Mouse (Mus musculus) cerebellum, postnatal 14 days (tissue): ENCODE results near the gene Lrrc36.

Experiments
- DNase-seq, 2 experiments: peaks; one replicate each; pipeline ENCODE4 v3.0.0; 2021; ENCODE audit warnings: mixed read lengths in 2 of 2

Gene Lrrc36

GRCm38 (mm10) chr8:105468002-105468720, 54.8 kb downstream of the Lrrc36 start:
- DNase-seq: peak; percentile 81

GRCm38 (mm10) chr8:105469041-105469695, 55.8 kb downstream of the Lrrc36 start:
- DNase-seq: peak; percentile 78 to 83

- no peak for DNase-seq
These were observed 56.4 kb downstream of the Lrrc36 start for GRCm38 (mm10) chr8:105469816-105470215.

- peak in 1 of 2 experiments; percentile 20 for DNase-seq
These were observed 56.9 kb downstream of the Lrrc36 start for GRCm38 (mm10) chr8:105470262-105470661.

GRCm38 (mm10) chr8:105470681-105471313, 57.4 kb downstream of the Lrrc36 start:
- peak in 1 of 2 experiments; percentile 37 for DNase-seq

- peak; percentile 92 to 94 for DNase-seq
These were observed 58.1 kb downstream of the Lrrc36 start, which contains the start of gene Tppp3 for GRCm38 (mm10) chr8:105471314-105472015. Gene Tppp3, minus strand, starts transcription at chr8:105471526.

GRCm38 (mm10) chr8:105472414-105472932, 59.1 kb downstream of the Lrrc36 start:
- peak in 1 of 2 experiments; percentile 24 for DNase-seq

GRCm38 (mm10) chr8:105472983-105473382, 59.6 kb downstream of the Lrrc36 start:
- DNase-seq: peak in 1 of 2 experiments; percentile 29

- peak in 1 of 2 experiments; percentile 44 for DNase-seq
These were observed 60.6 kb downstream of the Lrrc36 start for GRCm38 (mm10) chr8:105473816-105474606.

- no peak for DNase-seq
These were observed 61.3 kb downstream of the Lrrc36 start for GRCm38 (mm10) chr8:105474680-105475079.

- no peak for DNase-seq
These were observed 61.9 kb downstream of the Lrrc36 start for GRCm38 (mm10) chr8:105475254-105475653.

GRCm38 (mm10) chr8:105475742-105476141, 62.4 kb downstream of the Lrrc36 start:
- DNase-seq: no peak

GRCm38 (mm10) chr8:105476161-105476560, 62.8 kb downstream of the Lrrc36 start:
- DNase-seq: no peak

- DNase-seq: peak; percentile 85 to 88
These were observed 63.5 kb downstream of the Lrrc36 start for GRCm38 (mm10) chr8:105476628-105477413.

GRCm38 (mm10) chr8:105477792-105478191, 64.4 kb downstream of the Lrrc36 start:
- DNase-seq: no peak

- DNase-seq: no peak
These were observed 67.6 kb downstream of the Lrrc36 start for GRCm38 (mm10) chr8:105481013-105481412.

GRCm38 (mm10) chr8:105481453-105481852, 68.1 kb downstream of the Lrrc36 start:
- DNase-seq: peak in 1 of 2 experiments; percentile 76

- no peak for DNase-seq
These were observed 68.8 kb downstream of the Lrrc36 start for GRCm38 (mm10) chr8:105482123-105482522.

GRCm38 (mm10) chr8:105483212-105484029, 70.0 kb downstream of the Lrrc36 start:
- DNase-seq: peak; percentile 62 to 82

- DNase-seq: no peak
These were observed 70.6 kb downstream of the Lrrc36 start for GRCm38 (mm10) chr8:105484030-105484368.
